Mouse (Mus musculus): ENCODE results near the gene Elk3.

DNA sequence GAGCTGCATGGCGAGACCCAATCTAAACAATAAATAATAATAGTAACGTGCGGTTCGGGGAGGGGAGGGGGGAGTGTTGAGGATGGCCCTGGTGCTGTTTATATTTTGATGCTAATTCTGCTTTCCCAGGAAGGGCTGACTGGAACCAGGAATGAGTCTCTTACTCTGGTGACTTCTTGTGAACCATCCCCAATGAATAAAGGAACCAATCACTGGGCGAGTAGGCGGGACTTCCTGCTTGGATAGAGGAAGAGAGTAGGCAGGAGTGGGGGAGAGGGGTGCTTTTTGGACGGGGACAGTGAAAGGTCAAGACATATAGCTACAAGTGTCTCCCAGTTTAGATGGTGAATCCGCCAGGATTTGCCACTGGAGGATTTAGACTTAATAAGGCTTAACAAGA lies 32.6 kb downstream of the Elk3 start:
- TF ChIP-seq CTCF (IDR thresholded peaks at IDR 0.05; ENCODE audit: low read depth, low read length): no peak
- no peak for TF ChIP-seq TAL1 (conservative IDR thresholded peaks at IDR 0.05; ENCODE audit: low read depth, low read length)
- no peak for TF ChIP-seq GATA1 (IDR thresholded peaks at IDR 0.05; ENCODE audit: borderline replicate concordance, low read length)
- no peak for TF ChIP-seq POLR2AphosphoS5 (IDR thresholded peaks at IDR 0.05; ENCODE audit: insufficient replicate concordance, low read depth, low read length)

All from G1E (cell line).